Mouse (Mus musculus) liver, embryonic 14.5 days (tissue): Measurements from ENCODE around the gene Platr17. TPM values are rescaled to one million over a fixed set of nuclear protein-coding genes. Genes with fewer than 3 reads are reported as not detected.

Experiments used
- ATAC-seq: fragments of 200-750 bp; cut with Nextera tagmentation; 2 replicates; pipeline ENCODE4 v1.8.0; 2017; ENCODE audit warnings: moderate number of reproducible peaks, mild to moderate bottlenecking, moderate library complexity; ENCODE audit not compliant: insufficient read depth
- DNase-seq, 3 experiments: peaks; one replicate each; pipeline ENCODE4 v3.0.0-alpha.2; 2012 to 2013; ENCODE audit warnings: low read depth in 3 of 3, low spot score in 3 of 3
- H3K27ac ChIP-seq: fragments of 300-500 bp; sonication (generic); 2 replicates; pipeline ENCODE4 v1.5.1; 2014; ENCODE audit warnings: moderate library complexity, mild to moderate bottlenecking, control low read depth, inconsistent platforms
- H3K27me3 ChIP-seq: fragments of 300-500 bp; sonication (generic); 2 replicates; pipeline ENCODE4 v1.6.1; 2014; ENCODE audit warnings: mild to moderate bottlenecking, low read length, moderate library complexity; ENCODE audit not compliant: control insufficient read depth, insufficient read depth
- H3K36me3 ChIP-seq: fragments of 300-500 bp; sonication (generic); replicated peaks from 2 replicates; pipeline ENCODE4 v1.6.1; 2014; ENCODE audit warnings: low read depth; ENCODE audit not compliant: control insufficient read depth, insufficient read depth
- H3K4me1 ChIP-seq, 2 experiments: fragments of 200-500 bp in 1 of 2; fragments of 300-500 bp in 1 of 2; sonication (generic) in 1 of 2; replicated peaks; 2 replicates each; pipeline ENCODE4 v1.6.1; 2012 to 2014; ENCODE audit warnings: antibody characterized with exemption in 1 of 2, inconsistent platforms in 1 of 2, low read length in 1 of 2; ENCODE audit not compliant: control insufficient read depth in 2 of 2, insufficient read depth in 2 of 2
- H3K4me2 ChIP-seq: fragments of 300-500 bp; sonication (generic); 2 replicates; pipeline ENCODE4 v1.6.1; 2014; ENCODE audit warnings: low read depth, mild to moderate bottlenecking, control low read depth, moderate library complexity
- H3K4me3 ChIP-seq, 2 experiments: fragments of 200-500 bp in 1 of 2; fragments of 300-500 bp in 1 of 2; sonication (generic) in 1 of 2; 2 replicates each; pipeline ENCODE4 v1.5.1; 2012 to 2014; ENCODE audit warnings: low read depth in 2 of 2, low read length in 2 of 2, mild to moderate bottlenecking in 2 of 2, control low read depth in 1 of 2, inconsistent platforms in 1 of 2, moderate library complexity in 1 of 2; ENCODE audit not compliant: insufficient read depth in 1 of 2
- H3K9ac ChIP-seq: fragments of 300-500 bp; sonication (generic); replicated peaks from 2 replicates; pipeline ENCODE4 v1.6.1; 2014; ENCODE audit warnings: mild to moderate bottlenecking, control low read depth, moderate library complexity
- H3K9me3 ChIP-seq: fragments of 300-500 bp; sonication (generic); 2 replicates; pipeline ENCODE4 v1.6.1; 2016; ENCODE audit warnings: low read length, mixed read lengths; ENCODE audit not compliant: control insufficient read depth
- CTCF ChIP-seq: IDR thresholded peaks from 2 replicates; pipeline ENCODE4 v1.5.1; 2016; ENCODE audit warnings: antibody characterized with exemption, low read depth, control low read depth
- EP300 ChIP-seq: IDR thresholded peaks from 2 replicates; pipeline ENCODE4 v1.6.1; 2016; ENCODE audit warnings: antibody characterized with exemption, low read depth
- WGBS: fragments of 180-500 bp; shearing (Covaris S2); extraction: QIAGEN DNeasy Blood & Tissue Kit; methylation state at CpG from one replicate; pipeline ENCODE4 v1.1.7; 2014; ENCODE audit not compliant: insufficient replicate concordance; 5-methylcytosine and 5-hydroxymethylcytosine counted together
- microRNA-seq: library from miRNA; unstranded; fragments of <30 nt; microRNA quantifications from one replicate; pipeline ENCODE4, GENCODE M21; 2016
- polyA plus RNA-seq, 2 experiments: library from polyadenylated mRNA; depleted of rRNA in 1 of 2; stranded (reverse) in 1 of 2; unstranded in 1 of 2; fragments of >200 nt; fragmentation: Nextera tagmentation in 1 of 2; extraction: Ambion mirVana in 1 of 2; gene quantifications; 2 replicates each; pipeline versions ENCODE4 v1.2.1 to v1.2.3; 2012 to 2014

Gene Platr17
- polyA plus RNA-seq, 2 experiments, result 0.20 to 0.36 TPM

DNA sequence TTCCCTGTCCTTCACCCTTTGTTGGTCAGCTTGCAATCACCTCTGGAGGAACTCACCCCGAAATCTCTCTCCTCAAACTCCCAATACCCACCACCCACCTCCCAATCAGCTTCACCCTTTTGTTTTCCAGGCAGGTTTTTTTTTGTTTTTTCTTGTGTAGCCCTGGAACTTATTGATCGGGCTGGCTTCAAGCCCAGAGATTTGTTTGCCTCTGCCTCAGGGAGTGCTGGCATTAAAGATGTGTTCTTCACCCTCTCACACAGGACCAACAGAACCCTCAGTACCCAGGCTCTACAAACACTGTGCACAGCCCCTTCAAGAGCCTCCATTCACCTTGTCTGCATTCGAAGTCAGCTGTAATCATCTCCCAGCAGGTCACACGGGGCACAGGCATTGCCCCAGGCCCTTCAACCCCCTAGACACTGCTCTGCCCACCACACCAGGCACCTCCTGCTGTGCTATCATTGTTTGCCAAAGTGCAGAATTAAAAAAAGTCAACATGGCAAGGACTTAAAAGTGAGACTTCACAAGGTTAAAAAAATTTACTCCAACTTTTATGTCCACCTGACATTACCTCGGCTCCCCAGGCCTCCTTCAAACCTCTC is 49.1 kb downstream of the Platr17 start:
- H3K27ac ChIP-seq, result peak overlapping the region; percentile 40

DNA sequence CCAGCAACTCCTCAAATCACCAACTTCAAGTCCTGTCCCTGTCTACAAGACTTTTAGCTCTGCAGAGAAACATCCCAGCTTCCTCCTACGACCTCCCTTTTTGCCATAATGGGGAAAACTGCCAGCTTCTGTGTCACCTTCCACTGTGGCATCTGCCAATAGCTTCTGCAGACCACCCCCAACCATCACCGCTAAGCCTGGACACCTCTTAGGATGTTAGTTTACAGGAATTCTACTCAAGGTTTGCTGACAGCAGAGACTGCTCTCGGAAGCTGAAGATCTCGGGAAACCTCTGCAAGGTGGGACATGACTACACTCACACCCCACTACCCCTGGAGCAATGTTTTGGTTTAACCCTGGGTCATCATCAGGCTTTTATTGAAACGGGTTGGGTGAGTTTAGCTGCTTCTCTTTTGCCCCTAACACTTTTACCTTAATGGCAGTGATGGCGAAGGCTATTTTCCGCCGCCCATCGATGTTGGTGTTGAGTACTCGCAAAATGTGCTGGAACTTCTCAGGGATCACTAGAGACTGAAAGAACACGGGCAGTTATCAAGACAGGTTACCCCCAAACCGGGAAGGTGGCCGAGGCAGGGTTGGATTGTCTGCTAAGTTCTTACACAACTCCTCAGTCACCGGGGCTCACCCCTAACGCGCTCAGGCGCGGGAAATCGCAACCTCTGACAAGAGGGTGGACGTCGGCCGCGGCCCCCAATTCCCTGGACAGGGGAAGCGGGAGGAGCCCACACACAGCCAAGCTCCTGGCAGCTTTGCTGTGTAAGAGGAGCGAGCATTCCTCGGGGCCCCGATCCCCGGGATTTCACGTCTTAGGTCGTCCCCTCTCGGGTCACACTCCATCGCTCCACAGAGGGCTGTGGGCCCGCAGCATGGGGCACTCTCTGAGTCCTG is 50.0 kb downstream of the Platr17 start:
- ATAC-seq, result peak; percentile 2; the same call in 1 of the 2 replicates
- peaks cover 28% of the 10 kb centered on the region for H3K36me3 ChIP-seq
- peaks cover 18 to 20% of the 10 kb centered on the region in 2 experiments for H3K4me1 ChIP-seq
- H3K4me2 ChIP-seq, result peak overlapping the region; percentile 89
- no peaks in the 10 kb centered on the region for H3K27me3 ChIP-seq
- peak overlapping the region; percentile 70 to 82 for H3K4me3 ChIP-seq
- H3K9me3 ChIP-seq, result no peaks in the 10 kb centered on the region
- DNase-seq, result no peak
- WGBS, result under 1% methylated on average over 33 of the region's 33 CpGs
- TF ChIP-seq EP300, result peak; percentile 25; the same call in 1 of the 2 replicates
- TF ChIP-seq CTCF, result no peak
- H3K27ac ChIP-seq, result peak overlapping the region; percentile 40
- H3K9ac ChIP-seq, result peak overlapping the region; percentile 86

More for the DNA sequence above, 49.1 kb downstream of the Platr17 start:
- no peaks in the 10 kb centered on the region for H3K27me3 ChIP-seq
- TF ChIP-seq CTCF, result no peak
- no peak for TF ChIP-seq EP300
- DNase-seq, result no peak
- peaks cover 29% of the 10 kb centered on the region for H3K36me3 ChIP-seq
- 16% methylated on average over 5 of the region's 5 CpGs for WGBS
- H3K9ac ChIP-seq, result peak overlapping the region; percentile 86
- H3K9me3 ChIP-seq, result no peaks in the 10 kb centered on the region
- H3K4me3 ChIP-seq, result peak overlapping the region; percentile 70 to 82
- peaks cover 18 to 20% of the 10 kb centered on the region in 2 experiments for H3K4me1 ChIP-seq
- ATAC-seq, result no peak
- peak overlapping the region; percentile 89 for H3K4me2 ChIP-seq

DNA sequence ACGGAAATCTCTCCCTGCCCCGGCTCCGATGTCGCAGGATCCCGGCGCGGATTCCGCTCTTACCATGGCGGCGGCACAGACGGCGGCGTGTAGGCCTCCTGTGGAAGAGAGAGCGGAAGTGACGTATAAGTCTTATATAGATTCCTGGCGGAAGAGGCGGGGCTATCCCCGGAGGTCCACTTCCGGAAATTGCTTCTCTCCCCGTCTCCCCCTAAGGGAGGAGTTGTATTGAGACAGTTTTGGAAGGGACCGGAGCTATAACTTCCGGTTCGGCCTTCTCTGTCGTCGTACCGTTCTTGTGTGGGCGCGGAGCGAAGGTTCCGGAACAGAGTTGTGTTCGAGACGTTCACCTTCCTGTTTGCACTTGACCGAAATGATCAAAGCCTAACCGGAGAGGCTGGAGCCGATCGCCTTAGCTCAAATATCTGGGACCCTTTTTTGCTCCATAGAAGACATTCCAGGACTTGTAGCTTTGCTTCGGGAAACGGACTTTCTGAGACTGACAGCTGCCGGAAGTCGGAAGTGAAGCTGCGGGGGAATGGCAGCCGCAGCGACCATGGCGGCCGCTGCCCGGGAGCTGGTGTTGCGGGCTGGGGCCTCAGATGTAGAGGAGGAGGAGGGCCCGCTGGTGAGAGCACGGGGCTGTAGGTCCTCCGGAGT is 50.8 kb downstream of the Platr17 start, which contains the start of the genes Vps52 and Rps18:
Gene Vps52, plus strand, starts transcription at position 258 of the 660 bp plus-strand sequence.
Gene Rps18, minus strand, starts transcription at position 447 of the 660 bp plus-strand sequence.
- peak within 1 kb of the TSS; percentile 67 for H3K27ac ChIP-seq
- WGBS, result under 1% methylated on average over 50 of the region's 50 CpGs
- DNase-seq (peak; percentile 97 to 98 (median 97)), ATAC-seq (peak; percentile 83)
- no peaks in the 10 kb centered on the region for H3K9me3 ChIP-seq
- peaks cover 17 to 20% of the 10 kb centered on the region in 2 experiments for H3K4me1 ChIP-seq
- peaks cover 28% of the 10 kb centered on the region for H3K36me3 ChIP-seq
- peak within 1 kb of the TSS; percentile 89 for H3K4me2 ChIP-seq
- H3K4me3 ChIP-seq, result peak within 1 kb of the TSS; percentile 82 to 91
- peak; percentile 38 for TF ChIP-seq CTCF
- TF ChIP-seq EP300, result peak; percentile 15; the same call in 1 of the 2 replicates
- peak within 1 kb of the TSS; percentile 94 for H3K9ac ChIP-seq
- H3K27me3 ChIP-seq, result no peaks in the 10 kb centered on the region

Small RNA genes within 50 kb of the gene (microRNA-seq; reads per million reads assigned to microRNA genes)
- not detected for gene Gm27740

Other genes with a start within 250 kb of the Platr17 start
- 101 and 136 TPM in 2 replicates for gene Hnrnpm, start 218.3 kb upstream of the Platr17 start, polyA plus RNA-seq (2012; rRNA removed)
- gene Hnrnpm, start 218.3 kb upstream of the Platr17 start, polyA plus RNA-seq (2014; fragmentation: Nextera tagmentation; extraction: Ambion mirVana), result 143 and 164 TPM in 2 replicates
- gene March2, start 186.5 kb upstream of the Platr17 start, polyA plus RNA-seq (2012; rRNA removed), result 162 and 167 TPM in 2 replicates
- 235 and 236 TPM in 2 replicates for gene March2, start 186.5 kb upstream of the Platr17 start, polyA plus RNA-seq (2014; fragmentation: Nextera tagmentation; extraction: Ambion mirVana)
- 91.1 and 101 TPM in 2 replicates for gene Rab11b, start 144.6 kb upstream of the Platr17 start, polyA plus RNA-seq (2012; rRNA removed)
- gene Rab11b, start 144.6 kb upstream of the Platr17 start, polyA plus RNA-seq (2014; fragmentation: Nextera tagmentation; extraction: Ambion mirVana), result 62.6 and 74.3 TPM in 2 replicates
- gene Angptl4, start 123.3 kb upstream of the Platr17 start, polyA plus RNA-seq (2012; rRNA removed), result 6.1 and 6.3 TPM in 2 replicates
- 12.8 and 15.2 TPM in 2 replicates for gene Angptl4, start 123.3 kb upstream of the Platr17 start, polyA plus RNA-seq (2014; fragmentation: Nextera tagmentation; extraction: Ambion mirVana)
- 7.1 and 7.6 TPM in 2 replicates for gene Kank3, start 94.6 kb upstream of the Platr17 start, polyA plus RNA-seq (2012; rRNA removed)
- 7.3 and 7.7 TPM in 2 replicates for gene Kank3, start 94.6 kb upstream of the Platr17 start, polyA plus RNA-seq (2014; fragmentation: Nextera tagmentation; extraction: Ambion mirVana)
- gene Rps28, start 80.6 kb upstream of the Platr17 start, polyA plus RNA-seq (2012; rRNA removed), result 593 and 901 TPM in 2 replicates
- gene Rps28, start 80.6 kb upstream of the Platr17 start, polyA plus RNA-seq (2014; fragmentation: Nextera tagmentation; extraction: Ambion mirVana), result 693 and 702 TPM in 2 replicates
- gene Ndufa7, start 80.6 kb upstream of the Platr17 start, polyA plus RNA-seq (2012; rRNA removed), result 146 and 149 TPM in 2 replicates
- gene Ndufa7, start 80.6 kb upstream of the Platr17 start, polyA plus RNA-seq (2014; fragmentation: Nextera tagmentation; extraction: Ambion mirVana), result 271 and 282 TPM in 2 replicates
- 5.2 and 6.7 TPM in 2 replicates for gene Cd320, start 62.0 kb upstream of the Platr17 start, polyA plus RNA-seq (2012; rRNA removed)
- 16.1 and 16.9 TPM in 2 replicates for gene Cd320, start 62.0 kb upstream of the Platr17 start, polyA plus RNA-seq (2014; fragmentation: Nextera tagmentation; extraction: Ambion mirVana)
- gene Gm7029, start 31.3 kb upstream of the Platr17 start, polyA plus RNA-seq (2012; rRNA removed), result not detected in 2 replicates
- not detected in 2 replicates for gene Gm7029, start 31.3 kb upstream of the Platr17 start, polyA plus RNA-seq (2014; fragmentation: Nextera tagmentation; extraction: Ambion mirVana)
- 37.2 and 40.8 TPM in 2 replicates for gene Kifc1, start 14.5 kb upstream of the Platr17 start, polyA plus RNA-seq (2012; rRNA removed)
- 7.2 and 7.9 TPM in 2 replicates for gene Kifc1, start 14.5 kb upstream of the Platr17 start, polyA plus RNA-seq (2014; fragmentation: Nextera tagmentation; extraction: Ambion mirVana)
- gene Daxx, start 4.3 kb downstream of the Platr17 start, polyA plus RNA-seq (2012; rRNA removed), result 11.1 and 14.7 TPM in 2 replicates
- 14.8 and 15.3 TPM in 2 replicates for gene Daxx, start 4.3 kb downstream of the Platr17 start, polyA plus RNA-seq (2014; fragmentation: Nextera tagmentation; extraction: Ambion mirVana)
- gene Tapbp, start 10.8 kb downstream of the Platr17 start, polyA plus RNA-seq (2012; rRNA removed), result 10.4 and 10.6 TPM in 2 replicates
- gene Tapbp, start 10.8 kb downstream of the Platr17 start, polyA plus RNA-seq (2014; fragmentation: Nextera tagmentation; extraction: Ambion mirVana), result 24.0 and 28.7 TPM in 2 replicates
- 10.6 and 12.1 TPM in 2 replicates for gene Zbtb22, start 10.8 kb downstream of the Platr17 start, polyA plus RNA-seq (2012; rRNA removed)
- 4.7 and 4.8 TPM in 2 replicates for gene Zbtb22, start 10.8 kb downstream of the Platr17 start, polyA plus RNA-seq (2014; fragmentation: Nextera tagmentation; extraction: Ambion mirVana)
- 17.0 and 19.6 TPM in 2 replicates for gene Rgl2, start 24.4 kb downstream of the Platr17 start, polyA plus RNA-seq (2012; rRNA removed)
- 4.9 and 5.9 TPM in 2 replicates for gene Rgl2, start 24.4 kb downstream of the Platr17 start, polyA plus RNA-seq (2014; fragmentation: Nextera tagmentation; extraction: Ambion mirVana)
- gene Pfdn6, start 35.2 kb downstream of the Platr17 start, polyA plus RNA-seq (2012; rRNA removed), result 36.8 and 62.4 TPM in 2 replicates
- gene Pfdn6, start 35.2 kb downstream of the Platr17 start, polyA plus RNA-seq (2014; fragmentation: Nextera tagmentation; extraction: Ambion mirVana), result 103 TPM in 2 replicates
- 17.3 and 18.9 TPM in 2 replicates for gene Wdr46, start 35.5 kb downstream of the Platr17 start, polyA plus RNA-seq (2012; rRNA removed)
- 8.0 and 11.6 TPM in 2 replicates for gene Wdr46, start 35.5 kb downstream of the Platr17 start, polyA plus RNA-seq (2014; fragmentation: Nextera tagmentation; extraction: Ambion mirVana)
- gene B3galt4, start 46.4 kb downstream of the Platr17 start, polyA plus RNA-seq (2012; rRNA removed), result 1.1 and 1.3 TPM in 2 replicates
- 1.1 and 1.8 TPM in 2 replicates for gene B3galt4, start 46.4 kb downstream of the Platr17 start, polyA plus RNA-seq (2014; fragmentation: Nextera tagmentation; extraction: Ambion mirVana)
- gene Vps52, start 50.7 kb downstream of the Platr17 start, polyA plus RNA-seq (2012; rRNA removed), result 17.4 and 18.7 TPM in 2 replicates
- 15.2 and 18.4 TPM in 2 replicates for gene Vps52, start 50.7 kb downstream of the Platr17 start, polyA plus RNA-seq (2014; fragmentation: Nextera tagmentation; extraction: Ambion mirVana)
- gene Rps18, start 50.9 kb downstream of the Platr17 start, polyA plus RNA-seq (2012; rRNA removed), result 829 and 1,098 TPM in 2 replicates
- gene Rps18, start 50.9 kb downstream of the Platr17 start, polyA plus RNA-seq (2014; fragmentation: Nextera tagmentation; extraction: Ambion mirVana), result 1,411 and 1,430 TPM in 2 replicates
- gene H2-K1, start 95.2 kb downstream of the Platr17 start, polyA plus RNA-seq (2012; rRNA removed), result 124 and 137 TPM in 2 replicates
- 107 and 108 TPM in 2 replicates for gene H2-K1, start 95.2 kb downstream of the Platr17 start, polyA plus RNA-seq (2014; fragmentation: Nextera tagmentation; extraction: Ambion mirVana)
- 7.6 and 9.7 TPM in 2 replicates for gene Ring1, start 119.5 kb downstream of the Platr17 start, polyA plus RNA-seq (2012; rRNA removed)
- gene Ring1, start 119.5 kb downstream of the Platr17 start, polyA plus RNA-seq (2014; fragmentation: Nextera tagmentation; extraction: Ambion mirVana), result 1.2 and 1.7 TPM in 2 replicates
- gene H2-Ke6, start 122.9 kb downstream of the Platr17 start, polyA plus RNA-seq (2012; rRNA removed), result 30.6 and 32.8 TPM in 2 replicates
- 22.3 and 24.9 TPM in 2 replicates for gene H2-Ke6, start 122.9 kb downstream of the Platr17 start, polyA plus RNA-seq (2014; fragmentation: Nextera tagmentation; extraction: Ambion mirVana)
- 27.0 and 28.1 TPM in 2 replicates for gene Slc39a7, start 126.5 kb downstream of the Platr17 start, polyA plus RNA-seq (2012; rRNA removed)
- 25.1 and 26.5 TPM in 2 replicates for gene Slc39a7, start 126.5 kb downstream of the Platr17 start, polyA plus RNA-seq (2014; fragmentation: Nextera tagmentation; extraction: Ambion mirVana)
- gene Rxrb, start 126.7 kb downstream of the Platr17 start, polyA plus RNA-seq (2012; rRNA removed), result 15.2 and 16.5 TPM in 2 replicates
- 6.0 and 7.2 TPM in 2 replicates for gene Rxrb, start 126.7 kb downstream of the Platr17 start, polyA plus RNA-seq (2014; fragmentation: Nextera tagmentation; extraction: Ambion mirVana)
- gene Col11a2, start 134.3 kb downstream of the Platr17 start, polyA plus RNA-seq (2012; rRNA removed), result 0.22 and 0.55 TPM in 2 replicates
- 0.06 and 0.20 TPM in 2 replicates for gene Col11a2, start 134.3 kb downstream of the Platr17 start, polyA plus RNA-seq (2014; fragmentation: Nextera tagmentation; extraction: Ambion mirVana)
- gene H2-Oa, start 187.2 kb downstream of the Platr17 start, polyA plus RNA-seq (2012; rRNA removed), result 0.45 and 0.51 TPM in 2 replicates
- gene H2-Oa, start 187.2 kb downstream of the Platr17 start, polyA plus RNA-seq (2014; fragmentation: Nextera tagmentation; extraction: Ambion mirVana), result 0.29 and 0.51 TPM in 2 replicates
- gene H2-DMa, start 214.4 kb downstream of the Platr17 start, polyA plus RNA-seq (2012; rRNA removed), result 2.5 and 3.1 TPM in 2 replicates
- gene H2-DMa, start 214.4 kb downstream of the Platr17 start, polyA plus RNA-seq (2014; fragmentation: Nextera tagmentation; extraction: Ambion mirVana), result 4.4 and 5.5 TPM in 2 replicates
- 46.8 and 48.7 TPM in 2 replicates for gene Brd2, start 217.5 kb downstream of the Platr17 start, polyA plus RNA-seq (2012; rRNA removed)
- 28.8 and 37.5 TPM in 2 replicates for gene Brd2, start 217.5 kb downstream of the Platr17 start, polyA plus RNA-seq (2014; fragmentation: Nextera tagmentation; extraction: Ambion mirVana)
- gene H2-DMb2, start 238.2 kb downstream of the Platr17 start, polyA plus RNA-seq (2012; rRNA removed), result 0.40 and 0.58 TPM in 2 replicates
- gene H2-DMb2, start 238.2 kb downstream of the Platr17 start, polyA plus RNA-seq (2014; fragmentation: Nextera tagmentation; extraction: Ambion mirVana), result 0.13 and 0.33 TPM in 2 replicates
- gene H2-DMb1, start 247.9 kb downstream of the Platr17 start, polyA plus RNA-seq (2012; rRNA removed), result 1.2 TPM in 2 replicates
- 0.79 and 0.86 TPM in 2 replicates for gene H2-DMb1, start 247.9 kb downstream of the Platr17 start, polyA plus RNA-seq (2014; fragmentation: Nextera tagmentation; extraction: Ambion mirVana)